Mouse (Mus musculus) spleen, postnatal 4 days (tissue): ENCODE results near the gene Phxr2.

Source experiments
- DNase-seq, 2 experiments: peaks; one replicate each; pipeline ENCODE4 v3.0.0; 2022; ENCODE audit warnings: low spot score in 2 of 2

The Phxr2 gene

GRCm38 (mm10) chr10:99132595-99133272 is 6.6 kb upstream of the Phxr2 start:
- DNase-seq: peak in 1 of 2 experiments; percentile 55

DNA sequence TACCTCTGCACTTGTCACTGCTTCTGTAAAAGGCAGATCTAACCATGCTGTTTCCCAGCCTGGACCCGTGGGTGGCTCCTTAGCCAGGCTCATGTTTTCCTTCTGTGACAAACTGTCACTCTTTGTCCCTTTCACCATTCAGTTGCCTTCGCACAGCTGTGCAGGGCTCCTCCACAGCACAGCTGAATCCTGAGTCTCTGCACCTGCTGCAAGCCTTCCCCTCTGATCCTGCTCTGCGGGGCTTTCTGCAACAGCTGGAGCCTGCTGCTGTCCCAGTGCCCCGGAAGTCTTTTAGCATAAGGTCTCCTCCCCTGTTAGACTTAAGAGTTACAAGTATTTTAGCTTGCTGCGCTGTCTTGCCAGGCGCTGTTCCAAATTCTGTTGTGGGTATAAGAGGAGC is 6.1 kb upstream of the Phxr2 start:
- no peak for DNase-seq

GRCm38 (mm10) chr10:99131298-99131697 is 5.2 kb upstream of the Phxr2 start:
- no peak for DNase-seq

DNA sequence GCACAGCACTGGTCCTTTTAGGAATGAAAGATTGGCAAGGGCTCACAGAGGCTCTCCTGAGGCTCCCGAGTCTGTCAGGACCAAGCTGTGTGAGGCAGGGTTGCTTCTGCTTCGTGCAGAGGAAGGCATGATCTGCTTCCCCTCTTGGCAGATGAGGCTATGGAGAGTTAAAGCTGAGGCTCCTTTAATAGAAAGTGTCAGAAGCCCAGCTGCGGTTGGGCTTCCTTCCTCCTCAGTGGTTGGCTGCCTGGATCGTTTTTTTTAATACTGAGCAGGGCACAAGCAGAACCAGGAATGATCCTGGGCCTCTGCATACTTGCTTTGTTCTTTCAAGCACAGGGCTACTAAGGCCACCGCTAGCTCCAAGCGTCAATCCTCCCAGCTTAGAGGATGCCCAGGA is 4.5 kb upstream of the Phxr2 start:
- peak in 1 of 2 experiments; percentile 64 for DNase-seq

DNA sequence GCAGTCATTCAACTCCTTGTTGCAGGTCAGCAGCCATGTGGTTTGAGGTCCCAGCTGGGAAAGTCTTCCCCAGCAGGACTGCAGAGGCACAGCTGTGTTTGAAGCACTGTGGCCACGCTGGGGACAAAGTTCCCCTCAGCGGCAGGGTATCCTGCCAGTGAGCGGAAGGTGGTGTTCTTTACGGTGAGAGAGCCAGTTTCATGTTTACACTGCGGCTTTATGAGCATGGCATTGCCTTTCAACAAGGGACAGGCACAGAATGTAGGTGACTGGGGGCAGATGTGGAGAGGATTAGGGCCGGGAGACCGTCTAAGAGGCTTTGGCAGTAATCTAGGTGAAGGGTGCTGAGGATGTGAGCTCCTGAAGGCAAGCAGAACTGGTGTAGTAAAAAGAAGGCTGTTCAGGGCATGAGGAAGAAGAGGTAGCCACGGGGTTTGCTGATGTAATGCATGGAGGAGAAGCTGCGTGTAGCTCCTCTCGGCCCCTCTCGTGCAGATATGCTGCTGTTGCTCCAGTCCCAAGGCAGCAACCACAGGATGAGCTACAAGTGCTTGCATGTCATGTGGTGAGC is 1.7 kb upstream of the Phxr2 start:
- peak; percentile 46 to 74 for DNase-seq

GRCm38 (mm10) chr10:99126954-99127353 is 829 bp upstream of the Phxr2 start:
- DNase-seq: peak; percentile 60 to 74

DNA sequence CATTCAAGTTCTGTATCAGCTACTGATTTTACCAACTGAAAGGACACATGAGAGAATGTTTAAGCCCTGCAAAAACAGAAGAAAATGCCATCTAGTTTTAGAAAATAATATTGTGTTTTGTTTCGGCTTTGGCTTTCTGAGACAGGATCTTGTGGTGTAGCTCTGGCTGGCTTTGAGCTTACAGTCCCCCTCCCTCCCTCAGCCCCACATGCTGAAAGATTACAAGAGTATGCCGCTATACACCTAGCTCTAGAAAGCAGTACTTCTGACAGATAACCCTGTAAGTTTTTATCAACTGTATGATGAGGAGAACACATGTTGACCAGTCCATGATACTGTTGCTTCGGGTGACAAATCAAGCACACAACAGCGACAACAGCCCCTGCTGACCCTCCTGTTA is 6.7 kb downstream of the Phxr2 start:
- DNase-seq: no peak

- no peak for DNase-seq
Observed at GRCm38 (mm10) chr10:99118697-99119096, 7.4 kb downstream of the Phxr2 start.

- DNase-seq: no peak
Observed at GRCm38 (mm10) chr10:99117876-99118275, 8.2 kb downstream of the Phxr2 start.

DNA sequence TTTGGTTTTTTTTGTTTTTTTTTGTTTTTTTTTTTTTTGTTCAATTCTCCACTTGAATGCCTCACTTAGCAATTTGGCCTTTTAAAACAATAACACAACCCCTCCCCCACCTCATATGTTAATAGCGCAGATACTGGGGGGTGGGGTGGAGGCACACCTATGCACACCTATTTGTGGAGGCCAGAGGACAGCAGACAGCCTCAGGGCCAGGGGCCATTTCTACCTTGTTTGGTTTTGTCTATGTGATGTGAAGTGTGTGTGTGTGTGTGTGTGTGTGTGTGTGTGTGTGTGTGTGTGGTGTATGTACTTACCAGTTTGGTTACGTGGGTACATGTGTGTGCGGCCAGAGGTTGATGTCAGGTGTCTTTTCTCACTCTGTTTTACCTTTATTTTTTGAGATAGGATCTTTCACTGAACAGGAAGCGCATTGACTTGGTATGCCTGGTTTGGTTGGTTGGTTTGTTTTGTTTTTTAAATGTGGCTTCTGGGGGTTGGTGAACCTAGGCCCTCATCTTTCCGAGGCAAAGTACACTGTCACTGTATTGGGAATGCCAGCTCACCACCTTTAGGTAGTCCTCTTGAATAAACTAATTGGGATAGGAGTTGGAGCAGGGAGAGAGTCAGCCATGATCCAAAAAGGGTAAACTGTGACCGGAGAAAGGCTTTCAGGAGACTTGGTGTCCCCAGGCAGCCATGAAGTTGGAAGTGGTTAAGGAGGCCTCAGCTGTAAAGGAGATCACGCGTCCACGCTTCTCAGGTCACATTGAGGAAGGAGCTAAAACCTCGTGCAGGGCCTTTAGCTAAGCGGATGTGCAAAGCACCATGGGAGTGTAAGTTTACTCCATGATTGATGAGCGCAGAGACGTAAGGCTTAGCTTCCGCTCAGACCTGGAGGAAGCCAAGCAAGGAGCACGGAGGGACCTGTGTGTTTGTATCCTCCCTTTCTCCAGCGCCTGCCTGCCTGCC is 9.2 kb downstream of the Phxr2 start:
- no peak for DNase-seq

GRCm38 (mm10) chr10:99116237-99116632 is 9.9 kb downstream of the Phxr2 start:
- no peak for DNase-seq

- DNase-seq: no peak
Observed at GRCm38 (mm10) chr10:99115471-99116236, 10.5 kb downstream of the Phxr2 start.

- DNase-seq: peak in 1 of 2 experiments; percentile 26
Observed at GRCm38 (mm10) chr10:99114295-99114694, 11.8 kb downstream of the Phxr2 start.

GRCm38 (mm10) chr10:99113533-99113932 is 12.6 kb downstream of the Phxr2 start:
- DNase-seq: no peak

GRCm38 (mm10) chr10:99108431-99108982 is 17.6 kb downstream of the Phxr2 start:
- no peak for DNase-seq

GRCm38 (mm10) chr10:99107964-99108363 is 18.2 kb downstream of the Phxr2 start, which contains the start of gene Galnt4:
Gene Galnt4, plus strand, starts transcription at chr10:99108159.
- DNase-seq: peak; percentile 85 to 90

DNA sequence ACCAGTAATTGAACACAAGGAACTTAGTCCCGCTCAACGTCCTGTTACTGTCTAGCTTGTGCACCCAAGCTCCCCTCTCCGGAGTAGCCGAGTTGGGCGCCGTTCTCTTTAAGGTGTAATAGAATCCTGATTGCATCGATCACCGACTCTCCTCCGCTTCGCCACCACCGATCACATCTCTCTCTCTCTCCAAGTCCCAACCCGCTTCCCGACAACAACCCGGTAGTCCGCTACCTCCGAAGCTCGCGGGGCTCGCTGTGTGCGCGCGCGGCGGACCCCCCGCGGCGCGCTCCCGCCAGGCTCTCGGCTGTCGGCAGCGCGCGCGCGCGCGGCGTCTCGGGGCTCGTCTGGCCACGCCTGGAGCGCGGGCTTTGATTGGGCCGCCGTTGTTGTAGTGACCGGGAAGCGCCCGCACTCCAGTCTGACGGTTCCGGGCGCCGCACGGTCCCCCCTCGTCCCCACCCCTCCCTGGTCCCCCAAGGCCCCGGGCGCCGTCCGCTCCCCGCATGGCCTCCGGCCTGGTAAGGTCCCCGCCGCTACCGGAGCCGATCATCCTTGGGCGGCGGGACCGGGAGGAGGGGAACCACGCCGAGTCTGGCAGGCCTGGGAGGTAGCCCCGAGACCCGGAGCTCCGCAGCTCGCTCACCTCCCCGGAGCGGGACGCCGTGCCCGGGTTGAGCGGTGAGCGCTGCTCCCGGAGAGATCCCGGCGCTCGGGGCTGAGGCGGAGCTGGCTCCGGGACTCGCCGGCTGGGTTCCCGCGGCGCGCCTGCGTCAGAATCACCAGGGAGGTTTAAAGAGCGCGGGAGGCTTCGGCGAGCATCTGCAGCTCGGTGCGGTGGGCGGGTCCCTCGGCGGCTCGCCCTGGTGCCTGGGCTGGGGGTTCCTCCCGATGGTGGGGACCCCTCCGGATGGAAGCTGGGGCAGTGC is 19.2 kb downstream of the Phxr2 start, which contains the start of gene Poc1b:
TSS of gene Poc1b (plus strand) at position 334 of the 929 bp plus-strand sequence.
- DNase-seq: peak; percentile 82 to 92

DNA sequence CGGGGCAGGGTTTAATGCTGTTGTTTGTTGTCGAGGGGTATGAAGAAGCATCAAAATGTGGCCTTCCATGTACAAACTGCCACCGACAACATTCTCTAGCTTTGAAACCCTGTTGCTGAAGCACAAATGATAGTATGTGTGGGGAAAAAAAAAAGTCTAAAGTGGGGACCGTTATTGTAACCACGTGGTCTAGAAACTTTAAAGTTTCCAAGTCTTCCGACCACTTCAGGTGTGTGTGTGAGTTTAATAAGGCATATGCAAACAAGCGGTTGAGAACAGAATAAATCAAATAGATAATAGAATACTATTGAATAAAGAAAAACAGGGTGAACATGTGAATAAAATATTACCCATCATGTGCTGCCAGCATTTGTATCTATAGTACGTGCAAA is 19.8 kb downstream of the Phxr2 start:
- no peak for DNase-seq

DNA sequence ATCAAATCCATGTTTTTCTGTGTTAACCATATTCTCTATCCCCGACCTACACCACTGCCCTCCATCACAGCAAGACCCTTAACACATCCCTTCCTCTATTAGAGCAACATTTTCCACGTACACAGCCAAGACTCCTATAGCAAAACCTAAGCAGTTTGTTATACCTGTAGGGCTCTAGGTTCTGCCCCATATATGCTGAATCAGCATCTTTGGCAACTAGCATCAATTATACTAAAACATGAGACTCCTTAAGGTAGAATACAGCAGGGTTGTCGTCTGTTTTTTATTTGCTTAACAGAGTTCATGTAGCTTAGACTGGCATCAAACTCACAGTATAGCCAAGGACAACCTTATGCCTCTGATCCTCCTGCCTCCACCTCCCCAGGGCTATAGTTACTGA is 20.6 kb downstream of the Phxr2 start:
- DNase-seq: no peak

- peak; percentile 28 to 74 for DNase-seq
Observed at GRCm38 (mm10) chr10:99097374-99097773, 28.8 kb downstream of the Phxr2 start.
